Mouse (Mus musculus) heart, embryonic 16.5 days (tissue): Measurements from ENCODE around the gene Gm12355. TPM values are rescaled to one million over a fixed set of nuclear protein-coding genes. Genes with fewer than 3 reads are reported as not detected.
A peak's percentile ranks its signal among the peaks of the same experiment; 100 is the strongest.

Source experiments
- ATAC-seq: fragments of 200-750 bp; cut with Nextera tagmentation; replicated peaks from 2 replicates; pipeline ENCODE4 v1.8.0; 2017; ENCODE audit warnings: moderate number of reproducible peaks; ENCODE audit not compliant: insufficient read depth, low FRiP score; ENCODE audit errors: extremely low read depth
- H3K27ac ChIP-seq: fragments of 300-500 bp; sonication (generic); 2 replicates; pipeline ENCODE4 v1.5.1; 2014; ENCODE audit warnings: mild to moderate bottlenecking, low read length, control low read depth, moderate library complexity
- H3K27me3 ChIP-seq: fragments of 300-500 bp; sonication (generic); 2 replicates; pipeline ENCODE4 v1.6.1; 2014; ENCODE audit warnings: low read length, mixed read lengths; ENCODE audit not compliant: control insufficient read depth, insufficient read depth
- H3K36me3 ChIP-seq: fragments of 300-500 bp; sonication (generic); 2 replicates; pipeline ENCODE4 v1.6.1; 2014; ENCODE audit not compliant: control insufficient read depth, insufficient read depth
- H3K4me1 ChIP-seq: fragments of 300-500 bp; sonication (generic); 2 replicates; pipeline ENCODE4 v1.6.1; 2014; ENCODE audit warnings: low read length, mixed read lengths; ENCODE audit not compliant: control insufficient read depth, insufficient read depth
- H3K4me2 ChIP-seq: fragments of 300-500 bp; sonication (generic); 2 replicates; pipeline ENCODE4 v1.6.1; 2014; ENCODE audit warnings: low read depth, mild to moderate bottlenecking, control low read depth, low read length
- H3K4me3 ChIP-seq: fragments of 300-500 bp; sonication (generic); 2 replicates; pipeline ENCODE4 v1.5.1; 2014; ENCODE audit warnings: mild to moderate bottlenecking, control low read depth, low read length
- H3K9ac ChIP-seq: fragments of 300-500 bp; sonication (generic); 2 replicates; pipeline ENCODE4 v1.6.1; 2014; ENCODE audit warnings: low read length, control low read depth
- H3K9me3 ChIP-seq: fragments of 300-500 bp; sonication (generic); replicated peaks from 2 replicates; pipeline ENCODE4 v1.6.1; 2016; ENCODE audit warnings: low read length; ENCODE audit not compliant: control insufficient read depth
- WGBS: fragments of 180-500 bp; shearing (Covaris S2); extraction: QIAGEN DNeasy Blood & Tissue Kit; methylation state at CpG from one replicate; pipeline ENCODE4 v1.1.7; 2014; 5-methylcytosine and 5-hydroxymethylcytosine counted together
- polyA plus RNA-seq: library from polyadenylated mRNA; unstranded; fragments of >200 nt; fragmentation: Nextera tagmentation; extraction: Ambion mirVana; gene quantifications from 2 replicates; pipeline ENCODE4 v1.2.1, GENCODE M21; 2015

Gm12355 gene
- polyA plus RNA-seq, 1 experiment from 2014 or later, result 2.9 TPM

- no peak overlapping the region for H3K9ac ChIP-seq
- H3K36me3 ChIP-seq, result no peaks in the 10 kb centered on the region
- peak; percentile 75; the same call in 1 of the 2 replicates for ATAC-seq
- 25% methylated on average over 6 of the region's 6 CpGs for WGBS
- no peaks in the 10 kb centered on the region for H3K9me3 ChIP-seq
- H3K4me1 ChIP-seq, result peaks cover 20% of the 10 kb centered on the region
- H3K4me2 ChIP-seq, result no peak overlapping the region
- H3K27me3 ChIP-seq, result peaks cover 14% of the 10 kb centered on the region
- H3K27ac ChIP-seq, result no peak overlapping the region
- H3K4me3 ChIP-seq, result no peak overlapping the region
Measured at GRCm38 (mm10) chr11:98597363-98597762, 28.1 kb downstream of the Gm12355 start.

GRCm38 (mm10) chr11:98595955-98596354 is 29.5 kb downstream of the Gm12355 start:
- Histone ChIP-seq H3K4me2 (no peak overlapping the region), H3K4me1 (peaks cover 10% of the 10 kb centered on the region), H3K27ac (no peak overlapping the region), H3K4me3 (no peak overlapping the region), H3K9me3 (no peaks in the 10 kb centered on the region), H3K27me3 (peaks cover 14% of the 10 kb centered on the region), H3K9ac (no peak overlapping the region), H3K36me3 (no peaks in the 10 kb centered on the region)
- ATAC-seq, result no peak
- whole genome bisulfite sequencing, result 87% methylated on average over 3 of the region's 3 CpGs

DNA sequence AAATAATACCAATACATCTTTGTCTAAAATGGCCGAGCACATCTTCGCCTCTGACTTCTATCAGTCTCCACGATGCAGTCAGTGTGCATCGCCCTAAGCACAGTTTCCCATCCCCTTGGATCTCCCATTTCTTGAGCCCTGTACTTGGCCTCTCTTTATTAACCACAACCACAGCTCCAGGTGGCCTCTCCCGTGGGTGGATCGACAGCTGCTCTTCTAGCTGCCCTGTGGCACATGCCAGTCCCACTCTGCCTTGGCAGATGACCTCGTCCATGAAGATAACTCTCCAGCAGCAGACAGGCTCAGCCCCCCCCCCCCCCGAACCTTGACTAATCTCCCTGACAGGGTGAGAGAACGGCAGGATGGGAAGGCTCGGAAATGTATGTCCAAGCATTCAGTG is 30.0 kb downstream of the Gm12355 start:
- Histone ChIP-seq H3K4me1 (peaks cover 10% of the 10 kb centered on the region), H3K9me3 (no peaks in the 10 kb centered on the region), H3K4me2 (no peak overlapping the region), H3K4me3 (no peak overlapping the region), H3K27me3 (peaks cover 14% of the 10 kb centered on the region), H3K36me3 (no peaks in the 10 kb centered on the region), H3K9ac (no peak overlapping the region), H3K27ac (no peak overlapping the region)
- ATAC-seq, result no peak
- 71% methylated on average over 10 of the region's 10 CpGs for WGBS

- ATAC-seq, result no peak
Measured at GRCm38 (mm10) chr11:98595021-98595420, 30.4 kb downstream of the Gm12355 start.

DNA sequence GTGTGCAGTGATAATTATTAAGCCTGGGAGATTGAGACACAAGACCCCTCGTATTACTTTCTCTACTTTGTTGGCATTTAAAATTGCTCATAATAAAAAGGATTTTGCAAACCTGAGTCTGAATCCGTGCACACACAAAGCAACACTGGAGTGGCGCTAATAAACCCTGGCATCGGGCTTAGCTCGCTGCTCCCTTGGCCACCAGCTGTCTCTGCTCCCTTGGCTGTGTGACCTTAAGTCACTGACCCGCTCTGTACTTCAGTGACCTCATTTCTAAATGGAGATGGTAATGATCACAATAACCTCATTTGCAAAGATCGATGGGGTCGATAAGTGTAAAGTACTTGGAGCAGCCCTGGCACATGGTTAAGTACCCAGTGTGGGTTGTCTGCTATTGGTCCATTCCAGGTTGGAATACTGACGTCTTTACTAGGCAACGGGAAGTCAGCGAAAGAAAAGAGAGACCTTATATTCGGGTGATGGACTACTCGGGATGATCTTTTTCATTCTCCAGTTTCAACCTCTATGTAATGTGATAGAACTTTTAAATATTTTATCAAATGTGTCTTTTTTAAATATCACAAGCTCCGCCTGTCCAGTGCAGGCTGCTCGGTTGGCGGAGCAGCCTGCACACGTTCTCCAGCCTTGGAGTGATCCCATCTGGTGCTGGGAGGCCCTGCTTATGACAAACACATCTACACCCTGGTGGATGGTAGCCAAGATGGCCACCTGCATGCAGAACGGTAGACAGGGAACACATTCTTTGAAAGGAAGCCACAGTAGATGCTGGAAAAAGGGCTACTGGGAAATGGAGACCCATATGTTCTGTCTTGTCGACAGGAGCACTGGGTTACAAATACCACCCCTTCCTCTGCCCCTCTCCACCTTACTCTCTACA is 34.7 kb downstream of the Gm12355 start:
- Histone ChIP-seq H3K27me3 (no peaks in the 10 kb centered on the region), H3K36me3 (no peaks in the 10 kb centered on the region), H3K4me3 (no peak overlapping the region), H3K4me2 (no peak overlapping the region), H3K9ac (no peak overlapping the region), H3K27ac (no peak overlapping the region), H3K9me3 (no peaks in the 10 kb centered on the region), H3K4me1 (peaks cover 33% of the 10 kb centered on the region)
- ATAC-seq, result no peak
- 69% methylated on average over 19 of the region's 19 CpGs for WGBS

More at GRCm38 (mm10) chr11:98595021-98595420, 30.4 kb downstream of the Gm12355 start:
- no peak overlapping the region for H3K4me2 ChIP-seq
- peaks cover 10% of the 10 kb centered on the region for H3K4me1 ChIP-seq
- WGBS, result 69% methylated on average over 6 of the region's 6 CpGs
- H3K4me3 ChIP-seq, result no peak overlapping the region
- H3K27me3 ChIP-seq, result peaks cover 14% of the 10 kb centered on the region
- H3K9me3 ChIP-seq, result no peaks in the 10 kb centered on the region
- no peak overlapping the region for H3K9ac ChIP-seq
- no peak overlapping the region for H3K27ac ChIP-seq
- H3K36me3 ChIP-seq, result no peaks in the 10 kb centered on the region

DNA sequence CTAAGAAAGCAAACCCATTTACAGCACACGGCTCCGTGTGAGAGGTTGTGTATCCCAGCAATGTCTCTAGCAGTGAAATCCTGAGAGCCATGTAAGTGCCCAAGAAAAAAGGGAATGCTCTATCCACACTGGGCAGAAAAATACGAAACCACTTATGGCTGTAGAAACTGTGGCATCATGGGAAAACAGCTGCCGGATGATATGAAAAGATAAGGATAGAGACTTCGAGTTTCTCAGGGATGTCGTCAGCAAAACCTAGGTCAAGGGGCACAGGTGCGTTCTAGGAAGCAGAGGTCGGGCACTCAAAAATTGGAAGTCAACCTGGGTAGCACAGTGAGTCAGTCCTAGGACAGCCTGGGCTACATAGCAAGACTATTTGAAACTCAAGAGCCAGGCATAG is 36.2 kb downstream of the Gm12355 start:
- 68% methylated on average over 8 of the region's 8 CpGs for WGBS
- Histone ChIP-seq H3K4me3 (no peak overlapping the region), H3K27me3 (no peaks in the 10 kb centered on the region), H3K4me1 (peaks cover 47% of the 10 kb centered on the region), H3K27ac (peak overlapping the region; percentile 96), H3K9ac (0 out of 2 replicates have a peak overlapping the region, but pooled peaks have one; percentile 30), H3K4me2 (peak overlapping the region; percentile 30; the same call in 1 of the 2 replicates), H3K36me3 (no peaks in the 10 kb centered on the region), H3K9me3 (no peaks in the 10 kb centered on the region)
- ATAC-seq, result no peak

DNA sequence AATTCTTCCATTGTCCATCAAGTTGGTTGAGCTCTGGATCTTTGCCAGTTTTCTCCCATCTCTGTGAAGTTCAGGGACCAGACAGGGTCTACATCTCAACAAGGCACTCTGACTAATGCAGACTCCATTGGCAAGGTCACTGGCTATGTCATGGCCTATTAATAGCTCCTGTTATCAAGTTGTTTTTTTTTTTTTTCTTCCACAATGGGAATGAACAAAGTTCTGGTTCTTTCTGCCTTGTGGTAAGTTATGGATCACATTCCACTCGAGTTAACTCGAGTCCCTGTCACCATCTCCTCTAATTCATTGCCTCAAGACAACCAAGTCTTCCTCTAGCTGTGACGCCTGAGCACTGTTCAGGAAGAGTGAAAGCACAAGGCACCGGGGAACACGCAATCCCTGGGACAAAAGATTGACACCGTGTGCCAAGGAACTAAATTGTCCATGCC is 36.6 kb downstream of the Gm12355 start:
- Histone ChIP-seq H3K27ac (peak overlapping the region; percentile 96), H3K4me3 (no peak overlapping the region), H3K4me2 (peak overlapping the region; percentile 65), H3K36me3 (no peaks in the 10 kb centered on the region), H3K9me3 (no peaks in the 10 kb centered on the region), H3K27me3 (no peaks in the 10 kb centered on the region), H3K9ac (peak overlapping the region; percentile 56; the same call in 1 of the 2 replicates), H3K4me1 (peaks cover 50% of the 10 kb centered on the region)
- ATAC-seq, result no peak
- WGBS, result 17% methylated on average over 6 of the region's 6 CpGs

DNA sequence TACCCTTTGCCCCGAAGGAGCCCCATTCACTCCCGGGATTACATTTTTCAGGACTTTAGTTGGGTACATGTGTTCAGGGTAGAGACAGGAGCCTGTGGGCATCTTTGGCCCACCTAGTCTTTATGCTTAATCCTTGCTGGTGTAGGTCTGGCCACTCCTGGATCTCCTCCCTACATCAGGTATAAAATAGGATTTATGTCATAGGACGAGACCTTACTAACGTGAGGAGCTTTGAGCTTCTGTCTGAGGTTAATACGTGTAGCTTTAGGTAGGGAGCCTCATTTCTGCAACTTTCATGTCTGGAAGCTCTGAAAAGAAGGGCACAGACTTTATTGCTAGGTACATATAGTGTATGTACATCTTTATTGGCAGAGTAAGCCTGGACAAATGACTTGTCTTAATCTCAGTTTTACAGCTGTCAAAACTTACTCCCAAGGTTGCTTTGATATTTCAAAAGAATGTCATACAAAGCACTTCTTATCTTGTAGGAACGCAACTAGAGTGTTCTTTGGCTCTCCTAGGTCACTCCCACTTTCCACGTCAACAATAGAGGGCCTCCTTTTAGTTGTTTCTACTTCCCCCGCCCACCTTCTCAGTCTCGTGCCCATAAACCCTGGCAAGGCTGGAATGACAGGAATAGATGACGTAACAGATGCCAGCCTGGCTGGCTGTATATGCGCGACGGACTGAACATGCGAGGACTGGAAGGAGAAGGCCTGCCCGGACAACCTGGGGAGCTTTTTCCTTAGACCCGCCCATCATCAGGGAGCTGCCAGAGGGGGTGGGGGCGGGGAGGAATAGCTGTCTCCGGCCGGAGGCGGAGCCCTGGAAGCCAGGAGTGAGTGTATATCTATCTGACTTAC is 37.5 kb downstream of the Gm12355 start:
- Histone ChIP-seq H3K9ac (peak overlapping the region; percentile 69), H3K27ac (peak overlapping the region; percentile 96), H3K36me3 (peaks cover 6% of the 10 kb centered on the region), H3K27me3 (no peaks in the 10 kb centered on the region), H3K4me1 (peaks cover 53% of the 10 kb centered on the region), H3K9me3 (no peaks in the 10 kb centered on the region), H3K4me2 (peak overlapping the region; percentile 65), H3K4me3 (peak overlapping the region; percentile 71)
- peak; percentile 63 for ATAC-seq
- 6% methylated on average over 20 of the region's 20 CpGs for WGBS
